Mouse (Mus musculus) splenic B cell, adult 2 months (primary cell): ENCODE measurements around the gene Col17a1.

Experiments
- DNase-seq: peaks from one replicate; pipeline ENCODE4 v3.0.0-alpha.2; 2011; ENCODE audit warnings: low read depth, low spot score
- H3K27me3 ChIP-seq: 2 replicates; pipeline ENCODE4 v1.6.1; 2012; ENCODE audit warnings: mild to moderate bottlenecking, low read length, moderate library complexity, mixed read lengths; ENCODE audit not compliant: control insufficient read depth, poor library complexity, insufficient read depth, severe bottlenecking
- H3K36me3 ChIP-seq: 2 replicates; pipeline ENCODE4 v1.6.1; 2012; ENCODE audit warnings: mild to moderate bottlenecking, low read length, moderate library complexity, mixed read lengths; ENCODE audit not compliant: control insufficient read depth, poor library complexity, insufficient read depth, severe bottlenecking

Col17a1 gene

GRCm38 (mm10) chr19:47691994-47692393 is at the start of gene Col17a1:
Col17a1 (minus strand) TSS chr19:47692094.
- Histone ChIP-seq H3K36me3 (no peaks in the 10 kb centered on the region), H3K27me3 (no peaks in the 10 kb centered on the region)
- DNase-seq = no peak

DNA sequence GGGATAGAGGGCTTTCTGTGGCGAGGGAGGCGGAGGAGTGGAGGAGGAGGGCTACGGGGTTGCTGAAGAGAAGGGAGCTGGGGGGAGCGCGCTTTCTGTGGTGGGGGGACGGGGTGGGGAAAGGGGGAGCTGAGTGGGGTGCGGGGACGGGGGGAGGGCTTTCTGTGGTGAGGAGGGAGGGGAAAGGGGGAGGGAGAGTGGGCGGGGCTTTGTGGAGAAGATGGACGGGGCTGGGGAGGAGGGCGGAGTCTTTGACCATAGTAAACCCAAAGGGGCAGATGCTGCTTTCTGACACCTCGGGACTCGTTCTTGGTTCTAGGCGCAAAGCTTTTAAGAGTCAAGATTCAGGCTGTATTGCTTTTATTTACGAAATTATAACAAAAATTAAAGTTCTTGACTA is 40.0 kb upstream of the Col17a1 start:
- Histone ChIP-seq H3K27me3 (no peaks in the 10 kb centered on the region), H3K36me3 (peaks cover 15% of the 10 kb centered on the region)
- peak; percentile 82 for DNase-seq

- no peaks in the 10 kb centered on the region for H3K27me3 ChIP-seq
- H3K36me3 ChIP-seq = peaks cover 15% of the 10 kb centered on the region
- peak; percentile 99 for DNase-seq
Measured at GRCm38 (mm10) chr19:47731071-47731881, 39.4 kb upstream of the Col17a1 start, which contains the start of gene Sfr1. Sfr1 (plus strand) TSS chr19:47731682.

DNA sequence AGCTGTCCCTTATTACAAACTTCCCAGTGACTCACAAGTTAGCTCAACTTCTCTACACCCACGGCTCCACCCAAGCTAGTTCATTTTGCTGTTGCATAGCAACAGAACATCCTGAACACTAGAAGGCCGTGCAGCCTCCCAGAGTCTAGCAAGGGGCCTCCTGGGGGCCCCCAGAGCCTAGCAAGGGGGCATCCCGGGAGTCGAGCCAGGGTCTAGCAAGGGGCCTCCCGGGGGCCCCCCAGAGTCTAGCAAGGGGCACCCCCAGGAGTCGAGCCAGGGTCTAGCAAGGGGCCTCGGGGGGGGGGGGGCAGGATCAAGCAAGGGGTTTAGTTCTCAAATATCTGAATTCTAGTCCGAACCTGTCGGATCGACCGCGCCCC is 38.8 kb upstream of the Col17a1 start:
- Histone ChIP-seq H3K27me3 (no peaks in the 10 kb centered on the region), H3K36me3 (peaks cover 13% of the 10 kb centered on the region)
- DNase-seq = peak; percentile 80

DNA sequence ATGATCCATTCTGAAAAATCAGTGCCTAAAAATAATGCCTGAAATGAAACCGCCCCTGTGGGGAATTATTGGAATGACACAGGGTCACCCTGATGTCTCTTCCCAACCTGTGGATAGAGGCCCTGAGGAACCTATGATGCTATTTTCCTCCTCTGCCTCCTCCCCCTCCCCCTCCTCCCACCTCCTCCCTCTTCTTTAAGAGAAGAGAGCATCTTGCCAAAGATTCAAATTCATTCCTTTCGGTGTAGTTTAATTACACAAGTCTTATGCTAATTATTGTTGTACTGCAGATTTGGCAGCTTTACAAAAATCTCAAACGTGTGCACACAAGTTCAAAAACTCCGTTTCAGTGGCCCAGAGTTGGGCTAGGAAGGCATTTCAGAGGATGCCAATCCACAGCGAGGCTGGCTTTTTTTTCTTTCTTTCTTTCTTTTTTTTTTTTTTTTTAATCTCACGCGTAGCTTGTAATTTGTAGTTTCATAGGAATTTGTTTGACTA is 33.8 kb upstream of the Col17a1 start:
- no peak for DNase-seq
- Histone ChIP-seq H3K27me3 (no peaks in the 10 kb centered on the region), H3K36me3 (no peaks in the 10 kb centered on the region)

DNA sequence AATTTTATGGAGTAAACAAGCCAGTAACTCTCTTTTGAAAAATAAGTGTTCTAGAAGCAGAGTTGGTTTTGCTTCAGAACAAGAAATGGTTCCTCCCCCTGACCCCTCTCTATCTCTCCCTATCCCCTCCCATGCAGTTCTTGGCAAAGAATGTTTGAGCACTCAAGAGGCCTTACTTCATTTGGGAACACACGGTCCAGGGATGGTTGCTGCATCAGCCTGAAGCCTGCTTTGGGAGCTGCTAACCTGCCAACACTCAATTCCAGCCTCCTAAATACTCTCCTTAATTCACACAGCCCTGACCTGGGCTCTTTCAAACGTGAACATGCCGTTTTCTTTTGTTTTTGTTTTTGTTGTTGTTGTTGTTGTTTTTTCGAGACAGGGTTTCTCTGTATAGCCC is 33.0 kb upstream of the Col17a1 start:
- Histone ChIP-seq H3K27me3 (no peaks in the 10 kb centered on the region), H3K36me3 (no peaks in the 10 kb centered on the region)
- DNase-seq = no peak

- H3K36me3 ChIP-seq = no peaks in the 10 kb centered on the region
- DNase-seq = no peak
- H3K27me3 ChIP-seq = no peaks in the 10 kb centered on the region
Measured at GRCm38 (mm10) chr19:47722471-47722870, 30.6 kb upstream of the Col17a1 start.

DNA sequence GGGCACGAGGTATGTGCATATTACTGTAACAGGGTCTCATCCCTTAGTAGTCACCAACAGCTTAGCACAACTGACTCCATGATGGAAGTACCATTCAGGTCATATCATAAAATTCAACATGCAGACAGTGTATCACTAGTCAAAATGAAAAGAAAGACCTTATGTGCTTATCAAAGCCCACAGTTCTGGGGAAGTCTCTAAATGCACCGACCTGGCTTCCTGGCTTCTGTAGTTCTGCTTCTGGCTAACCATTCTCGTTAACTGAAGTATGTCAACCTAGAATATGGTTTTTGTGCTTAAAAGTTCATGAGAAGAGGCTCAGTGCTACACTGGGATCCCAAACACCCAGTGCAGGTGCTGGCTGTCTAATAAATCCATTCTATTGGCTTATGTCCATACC is 27.3 kb upstream of the Col17a1 start:
- H3K27me3 ChIP-seq = no peaks in the 10 kb centered on the region
- no peak for DNase-seq
- no peaks in the 10 kb centered on the region for H3K36me3 ChIP-seq

- Histone ChIP-seq H3K36me3 (no peaks in the 10 kb centered on the region), H3K27me3 (no peaks in the 10 kb centered on the region)
- DNase-seq = no peak
Measured at GRCm38 (mm10) chr19:47716144-47716543, 24.2 kb upstream of the Col17a1 start.

DNA sequence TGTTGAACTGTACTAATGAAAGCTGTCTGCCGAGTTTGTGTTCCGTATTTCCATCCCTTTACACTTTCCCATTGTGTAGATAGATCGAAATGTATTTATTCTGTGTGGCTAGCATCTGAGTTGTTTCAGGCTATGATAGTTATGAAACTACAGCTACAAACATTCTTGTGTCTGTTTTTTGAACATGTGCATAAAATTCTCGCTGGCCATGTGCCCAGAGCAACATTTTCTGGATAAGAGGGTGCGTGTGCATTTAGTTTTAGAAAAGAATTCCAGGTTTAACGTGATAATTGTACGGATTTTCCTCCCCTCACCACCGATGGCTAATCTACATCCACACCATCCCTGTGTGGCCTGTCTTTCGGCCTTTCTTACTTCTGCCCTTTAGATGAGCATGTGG is 21.6 kb upstream of the Col17a1 start:
- no peaks in the 10 kb centered on the region for H3K27me3 ChIP-seq
- no peaks in the 10 kb centered on the region for H3K36me3 ChIP-seq
- DNase-seq = no peak

DNA sequence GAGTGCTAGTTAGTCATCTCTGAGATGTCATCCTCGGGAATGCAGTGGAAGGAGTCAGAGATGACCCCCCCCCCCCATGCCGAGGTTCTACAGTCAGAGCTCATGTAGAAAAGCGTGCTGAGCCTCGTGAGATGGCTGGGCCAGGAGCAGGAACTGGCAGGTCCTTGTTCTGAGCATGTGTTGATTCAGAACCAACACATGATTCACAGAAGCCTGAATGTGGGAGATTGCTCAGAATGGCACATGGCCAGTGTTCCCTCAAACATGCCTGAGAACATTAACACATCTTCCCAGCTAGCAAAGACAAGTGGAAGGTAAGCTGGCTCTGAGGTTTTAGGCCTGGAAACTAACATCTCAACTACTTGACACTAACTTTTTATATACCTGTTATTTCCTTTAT is 18.5 kb upstream of the Col17a1 start:
- no peaks in the 10 kb centered on the region for H3K27me3 ChIP-seq
- DNase-seq = no peak
- H3K36me3 ChIP-seq = no peaks in the 10 kb centered on the region

- no peak for DNase-seq
- Histone ChIP-seq H3K36me3 (no peaks in the 10 kb centered on the region), H3K27me3 (no peaks in the 10 kb centered on the region)
Measured at GRCm38 (mm10) chr19:47705772-47706309, 13.9 kb upstream of the Col17a1 start.

DNA sequence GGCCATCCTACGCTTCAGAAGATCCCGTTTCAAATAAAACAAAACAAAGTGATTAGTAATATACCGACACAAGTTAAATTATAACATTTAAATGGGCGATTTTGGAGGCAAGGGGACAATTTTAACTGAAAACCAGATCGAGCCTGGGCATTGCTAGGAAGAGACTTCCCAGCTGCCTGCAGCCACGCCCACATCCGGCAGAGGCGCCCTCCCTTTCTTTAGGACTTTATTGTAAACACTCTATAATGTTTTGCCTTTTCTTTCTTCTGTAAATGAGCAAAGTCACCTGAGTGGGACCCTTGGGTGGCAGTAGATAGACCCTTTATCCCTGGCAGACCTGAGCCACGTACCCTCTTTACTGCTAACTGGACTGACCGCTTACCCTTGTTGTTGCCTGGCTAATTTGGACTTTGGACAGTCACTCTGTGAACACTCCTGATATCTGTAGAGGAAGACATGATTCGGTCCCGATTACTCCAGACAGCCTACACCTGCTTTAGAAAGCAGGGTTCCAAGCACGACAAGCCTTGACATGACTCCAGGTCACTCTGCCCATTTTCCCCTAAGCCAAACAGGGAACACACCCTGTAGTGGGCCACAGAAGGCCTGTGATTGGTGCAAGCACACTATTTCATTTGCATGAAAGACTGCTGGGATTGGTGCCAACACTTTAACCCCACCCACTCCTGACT is 13.3 kb upstream of the Col17a1 start:
- DNase-seq = no peak
- no peaks in the 10 kb centered on the region for H3K27me3 ChIP-seq
- no peaks in the 10 kb centered on the region for H3K36me3 ChIP-seq

DNA sequence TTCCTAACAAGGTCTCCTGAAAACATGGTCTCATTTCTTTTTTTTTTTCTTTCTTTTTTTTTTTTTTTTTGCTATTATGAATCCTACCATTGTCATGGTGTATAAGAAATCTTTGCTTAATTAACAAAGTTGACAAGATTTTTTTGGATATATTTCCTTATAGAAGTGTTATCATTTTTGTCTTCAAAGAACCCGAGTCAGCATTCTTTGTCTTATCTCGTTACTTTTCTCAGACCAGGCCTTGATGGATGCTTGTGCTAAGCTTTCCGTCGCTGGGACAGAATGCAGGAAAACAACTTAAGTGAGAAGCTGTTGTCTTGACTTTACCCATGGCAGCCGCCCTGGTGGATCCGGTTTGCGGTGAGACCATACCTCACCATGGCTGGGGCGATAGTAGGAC is 8.6 kb upstream of the Col17a1 start:
- DNase-seq = no peak
- H3K27me3 ChIP-seq = no peaks in the 10 kb centered on the region

DNA sequence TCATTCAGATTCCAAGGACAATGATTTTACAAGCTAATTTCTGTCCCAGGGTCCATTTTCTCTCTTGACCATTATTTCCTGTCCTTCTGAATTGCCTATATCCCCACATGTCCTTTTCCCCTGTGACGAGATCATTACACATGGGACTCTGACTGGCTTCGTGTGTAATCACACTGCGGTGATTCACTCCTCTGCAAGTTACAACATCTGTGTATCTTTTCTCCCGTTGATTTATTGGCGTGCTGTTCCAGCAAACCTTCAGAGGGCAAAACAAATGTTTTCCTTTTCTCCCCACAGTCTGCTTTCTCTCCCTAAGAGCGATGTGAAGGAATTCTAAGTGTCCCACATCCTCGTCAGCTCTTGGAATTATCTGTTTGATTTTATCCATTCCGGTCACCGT is 7.8 kb upstream of the Col17a1 start:
- DNase-seq = no peak
- Histone ChIP-seq H3K36me3 (no peaks in the 10 kb centered on the region), H3K27me3 (no peaks in the 10 kb centered on the region)

More for the DNA sequence above, 8.6 kb upstream of the Col17a1 start:
- no peaks in the 10 kb centered on the region for H3K36me3 ChIP-seq
